Mouse (Mus musculus) ES-Bruce4 (cell line): ENCODE data around the gene Masp1.

Experiments
- CTCF ChIP-seq: IDR thresholded peaks from one replicate; pipeline ENCODE4 v1.8.1; 2011; ENCODE audit warnings: low read depth, low read length
- EP300 ChIP-seq: IDR thresholded peaks from 2 replicates; pipeline ENCODE4 v1.6.1; 2011; ENCODE audit warnings: low read depth, low read length; ENCODE audit not compliant: insufficient read depth
- POLR2A ChIP-seq: IDR thresholded peaks from one replicate; pipeline ENCODE4 v1.8.1; 2011; ENCODE audit warnings: low read length; ENCODE audit not compliant: insufficient read depth

DNA sequence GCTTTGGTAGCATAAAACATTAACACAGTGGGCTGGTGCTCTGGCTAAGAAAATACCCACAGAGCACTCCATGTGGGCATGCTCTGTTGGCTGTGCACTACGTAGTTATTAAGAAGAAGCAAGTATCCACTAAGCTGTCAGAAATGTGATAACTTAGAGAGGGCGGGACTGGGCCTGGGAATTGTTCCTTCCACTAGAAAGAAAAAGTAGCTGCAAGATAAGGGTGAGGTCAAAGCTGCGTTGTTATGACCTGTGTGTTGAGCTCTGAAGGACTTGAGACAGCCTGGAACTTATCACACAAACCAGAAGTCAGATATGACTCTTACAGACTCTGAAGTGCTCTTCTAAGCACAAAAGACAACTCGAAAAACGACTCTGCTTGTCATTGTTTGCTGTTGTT, 20.1 kb downstream of the Masp1 start:
- TF ChIP-seq EP300 (no peak), CTCF (no peak), POLR2A (no peak)
